Mouse (Mus musculus): Measurements from ENCODE around the gene Snx14. TPM values are rescaled to one million over a fixed set of nuclear protein-coding genes. Genes with fewer than 3 reads are reported as not detected.
"Not testable (repeated sequence)": the region's sequence is repeated elsewhere in the genome, so short reads cannot be mapped to it uniquely, and the experiment has no call there.

Gene Snx14
- polyA plus RNA-seq, 1 experiment from 2014 or later = 29.7 TPM

- H3K36me3 ChIP-seq (ENCODE audit: control insufficient read depth, insufficient read depth, low read length) = peaks cover 89% of the 10 kb centered on the region
Measured at GRCm38 (mm10) chr9:88461017-88461416, 22.3 kb upstream of the Snx14 start.

GRCm38 (mm10) chr9:88439991-88440390 is 1.2 kb upstream of the Snx14 start:
- Histone ChIP-seq H3K9me3 (ENCODE audit: control insufficient read depth, low read length) (no peaks in the 10 kb centered on the region), H3K27ac (ENCODE audit: low read depth) (no peak overlapping the region), H3K4me2 (ENCODE audit: low read length) (peak overlapping the region; percentile 86), H3K4me3 (ENCODE audit: low read depth, low read length) (peak overlapping the region; percentile 79; the same call in 1 of the 2 replicates), H3K9ac (ENCODE audit: low read length) (no peak overlapping the region), H3K27me3 (replicated peaks; ENCODE audit: control insufficient read depth, insufficient read depth, low read length) (no peaks in the 10 kb centered on the region), H3K4me1 (replicated peaks; ENCODE audit: control insufficient read depth, insufficient read depth, low read length) (peaks cover 6% of the 10 kb centered on the region; the same call in 1 of the 2 replicates), H3K36me3 (ENCODE audit: control insufficient read depth, insufficient read depth, low read length) (no peaks in the 10 kb centered on the region)
- DNase-seq (ENCODE audit: low spot score) (no peak), ATAC-seq (replicated peaks; ENCODE audit: low FRiP score, low TSS enrichment, low read depth) (no peak)
- 23% methylated on average over 5 of the region's 5 CpGs for WGBS

More at GRCm38 (mm10) chr9:88461017-88461416, 22.3 kb upstream of the Snx14 start:
- not testable (repeated sequence) for H3K27ac ChIP-seq (ENCODE audit: low read depth); H3K27me3 ChIP-seq (replicated peaks; ENCODE audit: control insufficient read depth, insufficient read depth, low read length); H3K4me2 ChIP-seq (ENCODE audit: low read length); H3K9me3 ChIP-seq (ENCODE audit: control insufficient read depth, low read length); H3K9ac ChIP-seq (ENCODE audit: low read length); DNase-seq (ENCODE audit: low spot score); H3K4me3 ChIP-seq (ENCODE audit: low read depth, low read length); ATAC-seq (replicated peaks; ENCODE audit: low FRiP score, low TSS enrichment, low read depth); H3K4me1 ChIP-seq (replicated peaks; ENCODE audit: control insufficient read depth, insufficient read depth, low read length)
- WGBS = 78% methylated on average over 4 of the region's 4 CpGs

- Histone ChIP-seq H3K9ac (ENCODE audit: low read length) (peak overlapping the region; percentile 79), H3K27me3 (replicated peaks; ENCODE audit: control insufficient read depth, insufficient read depth, low read length) (no peaks in the 10 kb centered on the region), H3K36me3 (ENCODE audit: control insufficient read depth, insufficient read depth, low read length) (no peaks in the 10 kb centered on the region), H3K4me2 (ENCODE audit: low read length) (peak overlapping the region; percentile 86), H3K27ac (ENCODE audit: low read depth) (peak overlapping the region; percentile 82), H3K4me3 (ENCODE audit: low read depth, low read length) (peak overlapping the region; percentile 79), H3K9me3 (ENCODE audit: control insufficient read depth, low read length) (no peaks in the 10 kb centered on the region), H3K4me1 (replicated peaks; ENCODE audit: control insufficient read depth, insufficient read depth, low read length) (peaks cover 6% of the 10 kb centered on the region; the same call in 1 of the 2 replicates)
- DNase-seq (ENCODE audit: low spot score) (no peak), ATAC-seq (replicated peaks; ENCODE audit: low FRiP score, low TSS enrichment, low read depth) (no peak)
- WGBS = under 1% methylated on average over 17 of the region's 17 CpGs
Measured at GRCm38 (mm10) chr9:88439238-88439600, 461 bp upstream of the Snx14 start.

- H3K4me1 ChIP-seq (replicated peaks; ENCODE audit: control insufficient read depth, insufficient read depth, low read length) = peaks cover 6% of the 10 kb centered on the region; the same call in 1 of the 2 replicates
- WGBS = 2% methylated on average over 15 of the region's 15 CpGs
- peak overlapping the region; percentile 79 for H3K9ac ChIP-seq (ENCODE audit: low read length)
- peak overlapping the region; percentile 82 for H3K27ac ChIP-seq (ENCODE audit: low read depth)
- no peaks in the 10 kb centered on the region for H3K36me3 ChIP-seq (ENCODE audit: control insufficient read depth, insufficient read depth, low read length)
- no peaks in the 10 kb centered on the region for H3K9me3 ChIP-seq (ENCODE audit: control insufficient read depth, low read length)
- H3K4me3 ChIP-seq (ENCODE audit: low read depth, low read length) = peak overlapping the region; percentile 79
- ATAC-seq (replicated peaks; ENCODE audit: low FRiP score, low TSS enrichment, low read depth) (peak; percentile 13), DNase-seq (ENCODE audit: low spot score) (no peak)
- no peaks in the 10 kb centered on the region for H3K27me3 ChIP-seq (replicated peaks; ENCODE audit: control insufficient read depth, insufficient read depth, low read length)
- peak overlapping the region; percentile 86 for H3K4me2 ChIP-seq (ENCODE audit: low read length)
Measured at GRCm38 (mm10) chr9:88438237-88438554, 562 bp downstream of the Snx14 start.

- H3K4me2 ChIP-seq (ENCODE audit: low read length) = peak overlapping the region; percentile 86
- peak overlapping the region; percentile 79 for H3K9ac ChIP-seq (ENCODE audit: low read length)
- peaks cover 6% of the 10 kb centered on the region; the same call in 1 of the 2 replicates for H3K4me1 ChIP-seq (replicated peaks; ENCODE audit: control insufficient read depth, insufficient read depth, low read length)
- no peaks in the 10 kb centered on the region for H3K9me3 ChIP-seq (ENCODE audit: control insufficient read depth, low read length)
- H3K36me3 ChIP-seq (ENCODE audit: control insufficient read depth, insufficient read depth, low read length) = no peaks in the 10 kb centered on the region
- no peak for DNase-seq (ENCODE audit: low spot score)
- H3K27me3 ChIP-seq (replicated peaks; ENCODE audit: control insufficient read depth, insufficient read depth, low read length) = no peaks in the 10 kb centered on the region
- no peak for ATAC-seq (replicated peaks; ENCODE audit: low FRiP score, low TSS enrichment, low read depth)
- H3K27ac ChIP-seq (ENCODE audit: low read depth) = no peak overlapping the region; the same call in 1 of the 2 replicates
- 45% methylated on average over 10 of the region's 10 CpGs for WGBS
- H3K4me3 ChIP-seq (ENCODE audit: low read depth, low read length) = peak overlapping the region; percentile 79
Measured at GRCm38 (mm10) chr9:88437342-88438236, 1.2 kb downstream of the Snx14 start.

- 87% methylated on average over 2 of the region's 2 CpGs for WGBS
- Histone ChIP-seq H3K4me2 (ENCODE audit: low read length) (no peak overlapping the region), H3K4me3 (ENCODE audit: low read depth, low read length) (no peak overlapping the region), H3K27ac (ENCODE audit: low read depth) (no peak overlapping the region), H3K4me1 (replicated peaks; ENCODE audit: control insufficient read depth, insufficient read depth, low read length) (no peaks in the 10 kb centered on the region), H3K36me3 (ENCODE audit: control insufficient read depth, insufficient read depth, low read length) (peaks cover 9% of the 10 kb centered on the region), H3K9ac (ENCODE audit: low read length) (no peak overlapping the region), H3K9me3 (ENCODE audit: control insufficient read depth, low read length) (peaks cover 3% of the 10 kb centered on the region; the same call in 1 of the 2 replicates), H3K27me3 (replicated peaks; ENCODE audit: control insufficient read depth, insufficient read depth, low read length) (no peaks in the 10 kb centered on the region)
- no peak for ATAC-seq (replicated peaks; ENCODE audit: low FRiP score, low TSS enrichment, low read depth)
- no peak for DNase-seq (ENCODE audit: low spot score)
Measured at GRCm38 (mm10) chr9:88424356-88424755, 14.4 kb downstream of the Snx14 start.

GRCm38 (mm10) chr9:88422428-88422827 is 16.3 kb downstream of the Snx14 start:
- ATAC-seq (replicated peaks; ENCODE audit: low FRiP score, low TSS enrichment, low read depth) = no peak
- no peak for DNase-seq (ENCODE audit: low spot score)
- no peak overlapping the region for H3K4me2 ChIP-seq (ENCODE audit: low read length)
- H3K27me3 ChIP-seq (replicated peaks; ENCODE audit: control insufficient read depth, insufficient read depth, low read length) = no peaks in the 10 kb centered on the region
- H3K36me3 ChIP-seq (ENCODE audit: control insufficient read depth, insufficient read depth, low read length) = peaks cover 9% of the 10 kb centered on the region
- no peak overlapping the region for H3K4me3 ChIP-seq (ENCODE audit: low read depth, low read length)
- peaks cover 3% of the 10 kb centered on the region; the same call in 1 of the 2 replicates for H3K9me3 ChIP-seq (ENCODE audit: control insufficient read depth, low read length)
- 96% methylated on average over 4 of the region's 4 CpGs for WGBS
- no peak overlapping the region for H3K9ac ChIP-seq (ENCODE audit: low read length)
- H3K27ac ChIP-seq (ENCODE audit: low read depth) = no peak overlapping the region
- H3K4me1 ChIP-seq (replicated peaks; ENCODE audit: control insufficient read depth, insufficient read depth, low read length) = no peaks in the 10 kb centered on the region

GRCm38 (mm10) chr9:88416752-88417151 is 22.0 kb downstream of the Snx14 start:
- Histone ChIP-seq H3K4me3 (ENCODE audit: low read depth, low read length) (no peak overlapping the region), H3K27me3 (replicated peaks; ENCODE audit: control insufficient read depth, insufficient read depth, low read length) (no peaks in the 10 kb centered on the region), H3K9ac (ENCODE audit: low read length) (no peak overlapping the region), H3K27ac (ENCODE audit: low read depth) (no peak overlapping the region), H3K9me3 (ENCODE audit: control insufficient read depth, low read length) (no peaks in the 10 kb centered on the region), H3K36me3 (ENCODE audit: control insufficient read depth, insufficient read depth, low read length) (peaks cover 12% of the 10 kb centered on the region), H3K4me2 (ENCODE audit: low read length) (no peak overlapping the region), H3K4me1 (replicated peaks; ENCODE audit: control insufficient read depth, insufficient read depth, low read length) (no peaks in the 10 kb centered on the region)
- ATAC-seq (replicated peaks; ENCODE audit: low FRiP score, low TSS enrichment, low read depth) (no peak), DNase-seq (ENCODE audit: low spot score) (no peak)
- WGBS = 76% methylated on average over 1 of the region's 1 CpGs
